Mouse (Mus musculus): ENCODE data around the gene Ddc.

The Ddc gene

GRCm38 (mm10) chr11:11818797-11819196 is 79.1 kb downstream of the Ddc start:
- in situ Hi-C loops (cut with MboI; ENCODE audit: low pct_unique_long_range_greater_than_20kb in 1 of 2, low sequenced_read_pairs in 2 of 2, unreplicated experiment in 1 of 2) = loop anchor here (25.0 kb wide), 1 partner anchor 719 kb away; no protein-coding TSS in a partner anchor

DNA sequence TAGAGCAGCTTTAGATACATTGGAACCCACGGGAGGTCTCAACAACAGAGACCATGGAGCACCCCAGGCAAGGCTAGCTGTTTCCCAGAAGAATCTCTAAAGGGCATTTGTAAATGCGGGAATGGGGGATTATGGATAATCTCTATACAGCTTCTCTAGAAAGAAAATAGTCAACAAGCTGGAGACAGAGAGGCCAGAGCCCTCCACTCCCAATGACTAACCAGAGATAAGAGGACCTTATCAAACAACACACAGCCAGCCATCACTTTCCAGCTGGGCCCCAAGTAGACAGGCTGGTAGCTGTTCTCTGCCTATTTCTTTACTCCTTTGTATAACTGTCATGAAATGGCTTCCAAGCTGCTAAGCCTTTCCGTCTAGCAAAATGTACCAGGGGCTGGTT is 82.2 kb downstream of the Ddc start:
- in situ Hi-C loops (cut with MboI; ENCODE audit: low pct_unique_long_range_greater_than_20kb in 1 of 2, low sequenced_read_pairs in 2 of 2, unreplicated experiment in 1 of 2) = loop anchor here (25.0 kb wide), 1 partner anchor 722 kb away; no protein-coding TSS in a partner anchor

DNA sequence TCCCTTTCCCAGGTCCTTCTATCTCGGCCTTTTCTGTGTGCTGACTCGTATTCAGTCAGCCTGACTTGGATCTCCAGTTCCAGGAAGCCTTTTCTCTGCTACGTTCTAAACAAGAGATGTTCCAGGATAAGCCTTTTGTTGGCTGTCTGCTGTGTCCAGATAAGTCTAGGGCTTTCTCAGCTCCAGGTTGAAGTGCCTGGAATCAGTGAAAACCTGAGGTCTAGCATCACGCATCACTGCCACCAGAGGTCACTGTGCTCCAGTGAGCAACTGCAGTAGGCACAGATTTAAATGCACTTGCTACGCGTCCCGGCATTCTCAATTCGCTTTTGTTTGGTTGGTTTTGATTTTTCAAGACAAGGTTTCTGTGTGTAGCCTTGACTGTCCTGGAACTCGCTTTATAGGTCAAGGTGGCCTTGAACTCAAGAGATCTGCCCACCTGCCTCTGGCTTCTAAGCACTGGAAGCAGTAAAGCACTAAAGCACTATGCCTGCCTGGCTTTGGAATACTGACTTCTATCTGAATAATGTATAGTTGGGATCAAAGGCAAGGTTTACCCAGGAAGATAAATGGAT is 86.0 kb downstream of the Ddc start:
- in situ Hi-C loops (cut with MboI; ENCODE audit: low pct_unique_long_range_greater_than_20kb in 1 of 2, low sequenced_read_pairs in 2 of 2, unreplicated experiment in 1 of 2) = loop anchor here (5.0 to 25.0 kb wide), 2 partner anchors 160 to 725 kb away; no protein-coding TSS in a partner anchor

DNA sequence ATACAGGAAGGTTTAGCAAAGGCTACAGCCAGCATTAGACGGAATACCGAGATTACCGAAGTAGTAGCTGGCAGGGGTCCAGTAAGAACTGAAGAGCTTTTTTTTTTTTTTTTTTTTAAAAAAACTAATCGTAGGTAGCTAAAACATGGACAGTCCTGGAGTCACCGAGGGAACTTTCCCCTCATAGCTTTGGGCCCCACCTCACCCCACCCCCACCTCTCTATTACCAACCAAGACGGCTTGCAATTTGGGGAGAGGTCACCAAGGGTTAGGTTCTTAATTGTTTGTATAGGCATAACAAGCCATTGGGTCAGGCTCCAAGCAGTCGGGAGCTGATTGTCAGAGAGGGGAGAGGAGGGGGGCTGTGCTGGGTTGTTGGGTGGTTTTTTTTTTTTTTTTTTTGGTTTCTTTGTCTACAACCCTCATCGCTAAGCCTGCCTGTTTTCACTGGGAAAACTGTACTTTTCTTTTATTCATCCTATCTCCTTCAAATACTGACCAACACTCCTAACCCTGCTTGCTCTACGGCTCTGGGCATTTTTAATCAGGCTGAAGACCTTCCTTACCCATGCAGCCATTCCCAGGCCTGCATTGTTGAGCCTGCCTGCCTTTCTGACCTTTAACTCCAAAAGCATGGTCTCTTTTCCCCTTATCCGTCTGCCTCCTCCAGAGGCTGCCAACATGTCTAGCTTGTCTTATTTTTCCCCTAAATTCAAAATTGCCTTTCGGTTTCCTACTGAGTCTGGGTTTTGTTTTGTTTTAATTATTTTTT is 88.4 kb downstream of the Ddc start:
- in situ Hi-C loops (cut with MboI; ENCODE audit: low pct_unique_long_range_greater_than_20kb in 1 of 2, low sequenced_read_pairs in 2 of 2, unreplicated experiment in 1 of 2) = loop anchor here (5.0 to 25.0 kb wide), 2 partner anchors 163 to 728 kb away; no protein-coding TSS in a partner anchor

DNA sequence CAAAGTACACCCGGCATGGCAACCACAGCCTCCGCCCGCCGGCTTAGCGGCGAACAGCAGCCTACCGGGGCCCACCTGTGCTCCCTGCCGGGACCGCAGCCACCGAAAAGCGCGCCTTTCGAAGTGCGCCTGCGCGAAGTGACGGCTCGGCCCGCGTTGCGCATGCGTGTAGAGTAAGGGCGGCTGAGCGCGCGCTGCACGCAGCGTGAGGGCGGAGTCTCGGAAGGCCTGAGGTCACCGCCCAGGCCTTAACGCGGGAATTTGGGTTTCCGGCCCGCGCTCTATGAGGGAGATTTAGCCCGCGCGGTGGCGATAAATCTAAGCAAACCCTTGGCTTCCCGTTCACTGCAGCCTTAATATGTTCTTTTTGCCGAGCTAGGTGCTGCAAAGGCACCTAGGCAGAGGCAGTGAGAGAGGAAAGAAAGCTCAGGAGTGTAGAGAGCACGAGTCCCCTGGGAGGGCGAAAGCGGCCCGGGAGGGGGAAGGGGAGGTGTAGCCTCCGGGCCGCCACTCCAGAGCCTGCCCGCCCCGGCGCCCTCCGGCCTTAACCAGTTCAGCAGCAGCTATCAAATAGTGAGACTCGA is 89.0 kb downstream of the Ddc start, which contains the start of gene Fignl1:
Fignl1 (minus strand) TSS at position 143 of the 584 bp plus-strand sequence.
- in situ Hi-C loops (cut with MboI; ENCODE audit: low pct_unique_long_range_greater_than_20kb in 1 of 2, low sequenced_read_pairs in 2 of 2, unreplicated experiment in 1 of 2) = loop anchor here (25.0 kb wide), 1 partner anchor 728 kb away; no protein-coding TSS in a partner anchor

- in situ Hi-C loops (cut with MboI; ENCODE audit: low pct_unique_long_range_greater_than_20kb in 1 of 2, low sequenced_read_pairs in 2 of 2, unreplicated experiment in 1 of 2) = loop anchor here (25.0 kb wide), 1 partner anchor 729 kb away; no protein-coding TSS in a partner anchor
Observed at GRCm38 (mm10) chr11:11808035-11808819, 89.7 kb downstream of the Ddc start.

DNA sequence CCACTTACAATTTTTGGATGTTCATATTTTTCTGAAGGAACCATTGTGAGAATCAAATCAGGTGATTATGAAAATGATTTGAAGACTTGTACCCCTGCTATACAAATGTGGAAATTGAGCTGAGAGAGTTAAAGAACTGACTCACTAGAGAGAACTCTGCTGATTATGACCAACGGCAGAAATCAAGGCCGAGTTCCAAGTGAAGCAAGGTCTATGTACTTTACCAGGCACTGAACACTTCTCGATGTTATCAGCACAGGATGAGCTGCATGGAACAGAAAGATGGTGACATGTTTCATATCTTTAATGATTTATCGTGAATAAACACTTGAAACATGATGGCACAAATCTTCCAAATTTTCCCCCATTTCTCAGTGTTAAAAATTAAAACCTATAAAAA is 92.0 kb downstream of the Ddc start:
- in situ Hi-C loops (cut with MboI; ENCODE audit: low pct_unique_long_range_greater_than_20kb in 1 of 2, low sequenced_read_pairs in 2 of 2, unreplicated experiment in 1 of 2) = loop anchor here (25.0 kb wide), 1 partner anchor 731 kb away; no protein-coding TSS in a partner anchor

DNA sequence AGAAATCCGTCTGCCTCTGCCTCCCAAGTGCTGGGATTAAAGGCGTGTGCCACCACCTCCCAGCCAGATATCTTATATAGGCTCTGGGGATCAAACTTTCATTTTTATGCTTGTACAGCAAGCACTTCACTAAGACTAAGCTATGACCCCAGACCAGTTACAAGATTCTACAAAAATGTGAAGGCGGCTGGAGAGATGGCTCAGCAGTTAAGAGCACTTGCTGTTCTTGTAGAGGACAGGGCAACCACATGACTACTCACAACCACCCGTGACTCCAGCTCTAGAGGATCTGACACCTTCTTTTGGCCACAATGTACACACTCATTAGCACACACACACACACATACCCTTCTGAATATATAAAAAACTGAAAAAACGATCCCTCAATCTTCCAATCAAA is 93.5 kb downstream of the Ddc start:
- in situ Hi-C loops (cut with MboI; ENCODE audit: low pct_unique_long_range_greater_than_20kb in 1 of 2, low sequenced_read_pairs in 2 of 2, unreplicated experiment in 1 of 2) = loop anchor here (25.0 kb wide), 1 partner anchor 733 kb away; no protein-coding TSS in a partner anchor

GRCm38 (mm10) chr11:11801067-11801466 is 96.9 kb downstream of the Ddc start:
- in situ Hi-C loops (cut with MboI; ENCODE audit: low pct_unique_long_range_greater_than_20kb in 1 of 2, low sequenced_read_pairs in 2 of 2, unreplicated experiment in 1 of 2) = loop anchor here (25.0 kb wide), 1 partner anchor 736 kb away; no protein-coding TSS in a partner anchor

DNA sequence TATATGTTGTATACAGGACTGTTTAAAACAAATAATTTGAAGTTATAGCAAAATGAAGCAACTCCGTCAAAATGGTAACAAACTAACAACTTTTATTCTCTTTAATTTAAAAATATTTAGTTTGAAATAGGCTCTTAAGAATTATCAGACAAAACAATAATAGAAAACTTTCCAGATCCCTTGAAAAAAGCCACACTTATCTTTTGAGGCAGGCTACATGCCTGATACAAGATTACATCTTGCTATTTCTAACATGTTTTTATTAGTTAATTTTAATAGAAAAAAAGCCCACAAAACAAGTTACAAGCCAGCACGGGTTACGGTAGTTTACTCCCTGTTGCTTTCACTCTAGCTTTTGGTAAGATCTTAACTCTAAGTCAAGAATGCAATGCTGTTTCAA is 97.6 kb downstream of the Ddc start:
- in situ Hi-C loops (cut with MboI; ENCODE audit: low pct_unique_long_range_greater_than_20kb in 1 of 2, low sequenced_read_pairs in 2 of 2, unreplicated experiment in 1 of 2) = loop anchor here (25.0 kb wide), 1 partner anchor 737 kb away; no protein-coding TSS in a partner anchor

- in situ Hi-C loops (cut with MboI; ENCODE audit: low pct_unique_long_range_greater_than_20kb in 1 of 2, low sequenced_read_pairs in 2 of 2, unreplicated experiment in 1 of 2) = no loop called here
Observed at GRCm38 (mm10) chr11:11798690-11799089, 99.3 kb downstream of the Ddc start.

GRCm38 (mm10) chr11:11794626-11795025 is 103.3 kb downstream of the Ddc start:
- in situ Hi-C loops (cut with MboI; ENCODE audit: low pct_unique_long_range_greater_than_20kb in 1 of 2, low sequenced_read_pairs in 2 of 2, unreplicated experiment in 1 of 2) = no loop called here

GRCm38 (mm10) chr11:11788521-11788974 is 109.4 kb downstream of the Ddc start:
- in situ Hi-C loops (cut with MboI; ENCODE audit: low pct_unique_long_range_greater_than_20kb in 1 of 2, low sequenced_read_pairs in 2 of 2, unreplicated experiment in 1 of 2) = no loop called here

- in situ Hi-C loops (cut with MboI; ENCODE audit: low pct_unique_long_range_greater_than_20kb in 1 of 2, low sequenced_read_pairs in 2 of 2, unreplicated experiment in 1 of 2) = no loop called here
Observed at GRCm38 (mm10) chr11:11785457-11785856, 112.5 kb downstream of the Ddc start.

GRCm38 (mm10) chr11:11781728-11782127 is 116.2 kb downstream of the Ddc start:
- in situ Hi-C loops (cut with MboI; ENCODE audit: low pct_unique_long_range_greater_than_20kb in 1 of 2, low sequenced_read_pairs in 2 of 2, unreplicated experiment in 1 of 2) = no loop called here

- in situ Hi-C loops (cut with MboI; ENCODE audit: low pct_unique_long_range_greater_than_20kb in 1 of 2, low sequenced_read_pairs in 2 of 2, unreplicated experiment in 1 of 2) = no loop called here
Observed at GRCm38 (mm10) chr11:11778345-11778744, 119.6 kb downstream of the Ddc start.

DNA sequence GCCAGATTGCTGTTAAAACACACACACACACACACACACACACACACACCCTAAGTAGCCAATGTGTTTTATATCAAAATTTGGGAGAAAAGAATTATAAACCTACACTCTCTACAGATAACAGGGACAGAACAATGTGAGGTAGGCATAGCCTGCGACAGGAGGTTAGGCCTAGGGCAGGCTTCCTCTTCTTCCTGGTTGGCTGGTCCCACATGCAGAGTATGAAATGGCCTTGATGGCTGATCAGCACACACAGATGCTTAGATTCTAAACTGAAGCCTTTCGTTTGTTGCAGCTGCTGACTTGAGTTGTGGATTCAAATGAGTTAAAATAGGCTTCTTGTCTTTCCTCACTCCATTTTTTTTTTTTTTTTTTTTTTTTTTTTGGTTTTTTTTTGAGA is 120.1 kb downstream of the Ddc start:
- in situ Hi-C loops (cut with MboI; ENCODE audit: low pct_unique_long_range_greater_than_20kb in 1 of 2, low sequenced_read_pairs in 2 of 2, unreplicated experiment in 1 of 2) = no loop called here

DNA sequence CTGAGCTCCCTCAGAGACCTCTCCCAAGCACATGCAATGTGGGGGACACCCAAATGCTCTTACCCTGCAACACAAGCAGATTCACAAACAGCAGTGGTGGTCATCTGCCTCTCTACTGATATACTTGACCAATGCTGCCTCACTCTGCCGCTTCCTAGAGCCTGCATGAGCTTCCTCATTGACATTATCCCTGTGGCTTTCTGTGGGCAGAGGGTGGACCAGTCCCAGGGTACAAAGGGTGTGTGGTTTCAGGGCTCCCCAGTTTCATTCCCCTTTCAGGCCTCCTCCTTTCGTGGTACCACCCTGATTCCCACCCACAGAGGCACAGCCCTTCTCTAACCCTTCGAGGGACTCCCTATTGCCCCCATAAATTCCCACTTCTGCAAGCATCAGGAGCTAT is 120.7 kb downstream of the Ddc start:
- in situ Hi-C loops (cut with MboI; ENCODE audit: low pct_unique_long_range_greater_than_20kb in 1 of 2, low sequenced_read_pairs in 2 of 2, unreplicated experiment in 1 of 2) = no loop called here
